Comparison of ENCODE assay signal across 9 mouse cellular contexts in the genomic region with DNA sequence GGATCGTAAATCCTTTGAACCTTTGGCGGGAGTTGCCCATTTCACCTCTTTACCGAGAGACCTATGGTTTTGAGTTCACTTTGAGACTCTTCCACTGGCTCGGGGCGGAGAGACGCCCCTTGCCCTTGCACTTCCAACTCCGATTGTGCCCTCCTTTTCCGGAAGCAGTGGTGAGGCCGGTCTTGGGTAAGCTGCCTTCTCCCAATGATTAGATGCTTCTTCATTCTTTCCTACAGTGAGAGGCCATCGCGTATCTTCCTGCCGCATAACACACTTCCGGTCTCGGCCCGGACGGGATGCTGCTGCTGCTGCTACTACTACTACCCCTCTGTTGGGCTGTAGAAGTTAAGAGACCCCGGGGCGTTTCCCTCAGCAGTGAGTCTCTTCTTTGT. TPM values are rescaled to one million over a fixed set of nuclear protein-coding genes. Genes with fewer than 3 reads are reported as not detected.
DNase-seq lines count a peak whose midpoint lies in the region; ATAC-seq and TF ChIP-seq lines count a peak whose summit lies in the region.
"Had no signal": no experiment of that assay in that cellular context is flagged by ENCODE, and none has a peak within 500 bp of the region (broad histone marks: within the 10 kb centered on the region; RNA-seq: fewer than 3 reads in every experiment).

No protein-coding gene starts in this region.

- peak overlapping the region; percentile 87 for H3K27ac ChIP-seq in heart, embryonic 10.5 days
- peak overlapping the region; percentile 57 for H3K27ac ChIP-seq in heart, postnatal 0 days (ENCODE audit: low read depth)
- H3K27ac ChIP-seq in limb, embryonic 15.5 days: peak overlapping the region; percentile 71
- peak overlapping the region; percentile 79 for H3K27ac ChIP-seq in midbrain, postnatal 0 days (ENCODE audit: low read depth, low read length)

- no peak for TF ChIP-seq CTCF in C2C12 (IDR thresholded peaks at IDR 0.05; ENCODE audit: control insufficient read depth, insufficient read depth, insufficient read length)
- no peak for TF ChIP-seq CTCF in heart, postnatal 0 days (IDR thresholded peaks at IDR 0.05; ENCODE audit: low read depth)
- TF ChIP-seq CTCF in midbrain, postnatal 0 days (IDR thresholded peaks at IDR 0.05): no peak

- H3K9ac ChIP-seq in heart, postnatal 0 days (replicated peaks; ENCODE audit: low read depth, low read length): peak overlapping the region; percentile 49
- H3K9ac ChIP-seq in limb, embryonic 15.5 days: peak overlapping the region; percentile 38
- peak overlapping the region; percentile 79 for H3K9ac ChIP-seq in midbrain, postnatal 0 days (replicated peaks; ENCODE audit: low read length, poor library complexity, severe bottlenecking)

- ATAC-seq in heart, postnatal 0 days (ENCODE audit: insufficient read depth, low read depth): no peak
- ATAC-seq in limb, embryonic 15.5 days (ENCODE audit: insufficient number of reproducible peaks, low FRiP score, low TSS enrichment, low read depth): no peak
- peak; percentile 53 for ATAC-seq in midbrain, postnatal 0 days (ENCODE audit: low FRiP score)

- peak overlapping the region; percentile 78 for H3ac ChIP-seq in C2C12 (ENCODE audit: control insufficient read depth, insufficient read length, low read depth)

- DNase-seq in heart, embryonic 10.5 days (ENCODE audit: low spot score): peak; percentile 83
- DNase-seq in heart, adult 8-10 months (ENCODE audit: low spot score): no peak
- peak; percentile 18 for DNase-seq in brain, embryonic 18.5 days (ENCODE audit: low read depth, low spot score)
- peak; percentile 42 for DNase-seq in heart, postnatal 0 days (ENCODE audit: low spot score)
- peak; percentile 58 for DNase-seq in midbrain, postnatal 0 days (ENCODE audit: low spot score)
- no peak for DNase-seq in retina, embryonic 14.5 days (ENCODE audit: low spot score)

- H3K4me3 ChIP-seq in heart, embryonic 10.5 days: peak overlapping the region; percentile 83
- H3K4me3 ChIP-seq in C2C12 (ENCODE audit: insufficient read depth, poor library complexity, severe bottlenecking): peak overlapping the region; percentile 59
- H3K4me3 ChIP-seq in heart, postnatal 0 days (ENCODE audit: low read depth, low read length): peak overlapping the region; percentile 67
- H3K4me3 ChIP-seq in limb, embryonic 15.5 days: peak overlapping the region; percentile 56
- peak overlapping the region; percentile 70 for H3K4me3 ChIP-seq in midbrain, postnatal 0 days (ENCODE audit: low read depth, low read length)

- WGBS in heart, embryonic 10.5 days: under 1% methylated on average over 18 of the region's 18 CpGs
- WGBS in heart, postnatal 0 days: under 1% methylated on average over 18 of the region's 18 CpGs
- under 1% methylated on average over 18 of the region's 18 CpGs for WGBS in limb, embryonic 15.5 days
- under 1% methylated on average over 18 of the region's 18 CpGs for WGBS in midbrain, postnatal 0 days

- no peaks in the 10 kb centered on the region for H3K9me3 ChIP-seq in heart, embryonic 10.5 days
- no peaks in the 10 kb centered on the region for H3K9me3 ChIP-seq in heart, postnatal 0 days (replicated peaks; ENCODE audit: control insufficient read depth, low read length)
- H3K9me3 ChIP-seq in limb, embryonic 15.5 days: no peaks in the 10 kb centered on the region
- H3K9me3 ChIP-seq in midbrain, postnatal 0 days (ENCODE audit: low read length): no peaks in the 10 kb centered on the region

- peaks cover 22% of the 10 kb centered on the region for H3K79me2 ChIP-seq in C2C12 (ENCODE audit: control insufficient read depth, insufficient read depth)

- H3K36me3 ChIP-seq in heart, embryonic 10.5 days: peaks cover 43% of the 10 kb centered on the region
- H3K36me3 ChIP-seq in C2C12 (ENCODE audit: control insufficient read depth, insufficient read depth): peaks cover 36% of the 10 kb centered on the region
- H3K36me3 ChIP-seq in heart, postnatal 0 days (replicated peaks; ENCODE audit: control insufficient read depth, insufficient read depth, low read length): peaks cover 40% of the 10 kb centered on the region
- H3K36me3 ChIP-seq in limb, embryonic 15.5 days: peaks cover 40% of the 10 kb centered on the region
- H3K36me3 ChIP-seq in midbrain, postnatal 0 days (ENCODE audit: insufficient read depth, low read length): peaks cover 23% of the 10 kb centered on the region

- peaks cover 10% of the 10 kb centered on the region for H3K79me3 ChIP-seq in C2C12 (ENCODE audit: low read depth)

- H3K27me3 ChIP-seq in heart, embryonic 10.5 days (ENCODE audit: insufficient read depth, poor library complexity, severe bottlenecking): peaks cover 2% of the 10 kb centered on the region; the same call in 1 of the 2 replicates
- peaks cover 2% of the 10 kb centered on the region for H3K27me3 ChIP-seq in C2C12 (ENCODE audit: control insufficient read depth, insufficient read depth, insufficient read length)
- 0 out of 2 replicates have a peak, but pooled peaks cover 8% of the 10 kb centered on the region for H3K27me3 ChIP-seq in heart, postnatal 0 days (ENCODE audit: control insufficient read depth, insufficient read depth, low read length)
- no peaks in the 10 kb centered on the region for H3K27me3 ChIP-seq in limb, embryonic 15.5 days
- H3K27me3 ChIP-seq in midbrain, postnatal 0 days (ENCODE audit: insufficient read depth, low read length): no peaks in the 10 kb centered on the region

- H3K4me1 ChIP-seq in heart, embryonic 10.5 days: peaks cover 24% of the 10 kb centered on the region
- H3K4me1 ChIP-seq in heart, postnatal 0 days (ENCODE audit: control insufficient read depth, insufficient read depth): peaks cover 10% of the 10 kb centered on the region
- H3K4me1 ChIP-seq in limb, embryonic 15.5 days: peaks cover 26% of the 10 kb centered on the region
- H3K4me1 ChIP-seq in midbrain, postnatal 0 days (ENCODE audit: insufficient read depth, low read length): peaks cover 11% of the 10 kb centered on the region; the same call in 1 of the 2 replicates

- peak overlapping the region; percentile 76 for H3K4me2 ChIP-seq in heart, postnatal 0 days (ENCODE audit: low read depth, low read length)
- peak overlapping the region; percentile 83 for H3K4me2 ChIP-seq in limb, embryonic 15.5 days
- peak overlapping the region; percentile 69 for H3K4me2 ChIP-seq in midbrain, postnatal 0 days (ENCODE audit: low read depth, low read length, poor library complexity, severe bottlenecking)

- TF ChIP-seq EP300 in heart, postnatal 0 days (IDR thresholded peaks at IDR 0.05; ENCODE audit: low read depth): no peak

TF ChIP-seq in C2C12, 6 proteins besides CTCF, POLR2A, EP300 and RAD21 (continues in another document):
- no peak for TF ChIP-seq FOSL1 (IDR thresholded peaks at IDR 0.05; ENCODE audit: insufficient read depth, low read length, poor library complexity, severe bottlenecking)

RNA-seq across cellular contexts. Expression of a gene that starts 0.6 kb away (rescaled TPM):
- polyA plus RNA-seq in heart, embryonic 10.5 days (2016; fragmentation: Nextera tagmentation; extraction: Ambion mirVana): 89.8 and 106 TPM in 2 replicates
- 10 to 100 TPM; 61.9 to 67.3 (median 65.5) TPM for total RNA-seq in heart, adult 8-10 months (2022)
- polyA plus RNA-seq in C2C12 (2012; fragmentation: generic; extraction: Trizol): 134 TPM
- 49.0 and 58.2 TPM in 2 replicates for total RNA-seq in heart, postnatal 0 days (2014; rRNA removed; ENCODE audit: low replicate concordance)
- 33.7 and 34.6 TPM in 2 replicates for polyA plus RNA-seq in heart, postnatal 0 days (2015; fragmentation: Nextera tagmentation; extraction: Ambion mirVana)
- polyA plus RNA-seq in limb, embryonic 15.5 days (2015; fragmentation: Nextera tagmentation; extraction: Ambion mirVana): 111 and 117 TPM in 2 replicates
- total RNA-seq in midbrain, postnatal 0 days (2014; rRNA removed): 71.9 and 85.8 TPM in 2 replicates
- 62.8 and 64.9 TPM in 2 replicates for polyA plus RNA-seq in midbrain, postnatal 0 days (2015; fragmentation: Nextera tagmentation; extraction: Ambion mirVana)

RNA-seq across cellular contexts. Expression of a gene that starts 0.7 kb away (rescaled TPM):
- polyA plus RNA-seq in heart, embryonic 10.5 days (2016; fragmentation: Nextera tagmentation; extraction: Ambion mirVana): 0.20 and 0.75 TPM in 2 replicates
- not detected for total RNA-seq in heart, adult 8-10 months (2022)
- 0.21 TPM for polyA plus RNA-seq in C2C12 (2012; fragmentation: generic; extraction: Trizol)
- 0.15 TPM in 1 of 2 replicates, not detected in the other for total RNA-seq in heart, postnatal 0 days (2014; rRNA removed; ENCODE audit: low replicate concordance)
- polyA plus RNA-seq in heart, postnatal 0 days (2015; fragmentation: Nextera tagmentation; extraction: Ambion mirVana): 0.12 and 0.18 TPM in 2 replicates
- 0.58 and 0.65 TPM in 2 replicates for polyA plus RNA-seq in limb, embryonic 15.5 days (2015; fragmentation: Nextera tagmentation; extraction: Ambion mirVana)
- total RNA-seq in midbrain, postnatal 0 days (2014; rRNA removed): 4.3 and 5.8 TPM in 2 replicates
- polyA plus RNA-seq in midbrain, postnatal 0 days (2015; fragmentation: Nextera tagmentation; extraction: Ambion mirVana): 5.0 and 5.1 TPM in 2 replicates
- total RNA-seq: neutrophil, adult 5-6 weeks had no signal

RNA-seq across cellular contexts. Expression of a gene that starts 13.9 kb away (rescaled TPM):
- 1.8 and 2.3 TPM in 2 replicates for polyA plus RNA-seq in heart, embryonic 10.5 days (2016; fragmentation: Nextera tagmentation; extraction: Ambion mirVana)
- total RNA-seq in heart, adult 8-10 months (2022): 1 to 10 TPM; 4.1 to 5.9 (median 4.3) TPM
- 7.0 TPM for polyA plus RNA-seq in C2C12 (2012; fragmentation: generic; extraction: Trizol)
- 0.39 and 11.4 TPM in 2 replicates for total RNA-seq in heart, postnatal 0 days (2014; rRNA removed; ENCODE audit: low replicate concordance)
- 0.63 and 0.75 TPM in 2 replicates for polyA plus RNA-seq in heart, postnatal 0 days (2015; fragmentation: Nextera tagmentation; extraction: Ambion mirVana)
- 0.70 and 0.87 TPM in 2 replicates for polyA plus RNA-seq in limb, embryonic 15.5 days (2015; fragmentation: Nextera tagmentation; extraction: Ambion mirVana)
- total RNA-seq in midbrain, postnatal 0 days (2014; rRNA removed): 0.76 and 2.8 TPM in 2 replicates
- 0.85 and 1.1 TPM in 2 replicates for polyA plus RNA-seq in midbrain, postnatal 0 days (2015; fragmentation: Nextera tagmentation; extraction: Ambion mirVana)
- total RNA-seq: neutrophil, adult 5-6 weeks had no signal

RNA-seq across cellular contexts. Expression of a gene that starts 39.9 kb away (rescaled TPM):
- 25.0 and 25.9 TPM in 2 replicates for polyA plus RNA-seq in heart, embryonic 10.5 days (2016; fragmentation: Nextera tagmentation; extraction: Ambion mirVana)
- 1 to 10 TPM; 1.6 to 2.9 (median 2.3) TPM for total RNA-seq in heart, adult 8-10 months (2022)
- polyA plus RNA-seq in C2C12 (2012; fragmentation: generic; extraction: Trizol): 6.3 TPM
- total RNA-seq in heart, postnatal 0 days (2014; rRNA removed; ENCODE audit: low replicate concordance): 0.27 and 2.8 TPM in 2 replicates
- polyA plus RNA-seq in heart, postnatal 0 days (2015; fragmentation: Nextera tagmentation; extraction: Ambion mirVana): 2.6 and 3.4 TPM in 2 replicates
- polyA plus RNA-seq in limb, embryonic 15.5 days (2015; fragmentation: Nextera tagmentation; extraction: Ambion mirVana): 6.0 and 6.4 TPM in 2 replicates
- total RNA-seq in midbrain, postnatal 0 days (2014; rRNA removed): 2.7 TPM in 1 of 2 replicates, not detected in the other
- 1.7 and 1.9 TPM in 2 replicates for polyA plus RNA-seq in midbrain, postnatal 0 days (2015; fragmentation: Nextera tagmentation; extraction: Ambion mirVana)
- total RNA-seq: neutrophil, adult 5-6 weeks had no signal

RNA-seq across cellular contexts. Expression of a gene that starts 47.6 kb away (rescaled TPM):
- polyA plus RNA-seq in heart, embryonic 10.5 days (2016; fragmentation: Nextera tagmentation; extraction: Ambion mirVana): 5.7 and 6.9 TPM in 2 replicates
- 1 to 10 TPM; 8.5 to 8.9 (median 8.7) TPM for total RNA-seq in heart, adult 8-10 months (2022)
- 8.7 TPM for polyA plus RNA-seq in C2C12 (2012; fragmentation: generic; extraction: Trizol)
- total RNA-seq in heart, postnatal 0 days (2014; rRNA removed; ENCODE audit: low replicate concordance): 14.3 and 19.5 TPM in 2 replicates
- polyA plus RNA-seq in heart, postnatal 0 days (2015; fragmentation: Nextera tagmentation; extraction: Ambion mirVana): 4.6 and 5.1 TPM in 2 replicates
- polyA plus RNA-seq in limb, embryonic 15.5 days (2015; fragmentation: Nextera tagmentation; extraction: Ambion mirVana): 7.0 and 9.2 TPM in 2 replicates
- total RNA-seq in midbrain, postnatal 0 days (2014; rRNA removed): 33.7 and 38.6 TPM in 2 replicates
- 7.1 and 8.0 TPM in 2 replicates for polyA plus RNA-seq in midbrain, postnatal 0 days (2015; fragmentation: Nextera tagmentation; extraction: Ambion mirVana)

Comparison
In these comparisons a context has a peak if more than half of its experiments do, and no peak if none do; other contexts are left out.
1. DNase-seq: peak in heart, embryonic 10.5 days (single experiment), brain, embryonic 18.5 days (single experiment), heart, postnatal 0 days (single experiment) and midbrain, postnatal 0 days (single experiment); none in heart, adult 8-10 months (single experiment) and retina, embryonic 14.5 days (single experiment).
2. Peak in every context shown above with its lines, with median percentiles within 50 percentile points of each other: H3K27ac ChIP-seq, H3K4me3 ChIP-seq, H3K4me2 ChIP-seq and H3K9ac ChIP-seq.